Mouse (Mus musculus) heart, adult 2 months (tissue): Measurements from ENCODE around the gene AC124108.1. TPM values are rescaled to one million over a fixed set of nuclear protein-coding genes. Genes with fewer than 3 reads are reported as not detected.

Experiments
- DNase-seq, 2 experiments: peaks; one replicate each; pipeline ENCODE4 v3.0.0; 2021
- H3K27ac ChIP-seq: fragments of 200-600 bp; 2 replicates; pipeline ENCODE4 v1.8.1; 2022
- H3K27me3 ChIP-seq: fragments of 200-500 bp; 2 replicates; pipeline ENCODE4 v1.6.1; 2012; ENCODE audit warnings: mild to moderate bottlenecking, low read length, inconsistent platforms, mixed read lengths; ENCODE audit not compliant: control insufficient read depth, insufficient read depth
- H3K36me3 ChIP-seq: fragments of 200-500 bp; 2 replicates; pipeline ENCODE4 v1.6.1; 2012; ENCODE audit warnings: low read length, inconsistent platforms; ENCODE audit not compliant: control insufficient read depth, insufficient read depth
- H3K4me1 ChIP-seq: fragments of 200-500 bp; 2 replicates; pipeline ENCODE4 v1.6.1; 2011; ENCODE audit warnings: low read length; ENCODE audit not compliant: control insufficient read depth, insufficient read depth
- H3K4me3 ChIP-seq: fragments of 200-600 bp; 2 replicates; pipeline ENCODE4 v1.8.1; 2022
- H3K79me2 ChIP-seq: fragments of 200-500 bp; replicated peaks from 2 replicates; pipeline ENCODE4 v1.6.1; 2012; ENCODE audit warnings: mild to moderate bottlenecking, inconsistent platforms, low read length, moderate library complexity, mixed read lengths; ENCODE audit not compliant: control insufficient read depth, insufficient read depth
- H3K9ac ChIP-seq: fragments of 200-500 bp; 2 replicates; pipeline ENCODE4 v1.6.1; 2012; ENCODE audit warnings: low read depth, mild to moderate bottlenecking, control low read depth, inconsistent platforms, low read length, mixed read lengths
- CTCF ChIP-seq: fragments of 200-600 bp; IDR thresholded peaks from 2 replicates; pipeline ENCODE4 v1.8.1; 2022; ENCODE audit warnings: antibody characterized with exemption, mild to moderate bottlenecking, moderate library complexity
- EP300 ChIP-seq: fragments of 200-500 bp; IDR thresholded peaks from 2 replicates; pipeline ENCODE4 v1.6.1; 2011; ENCODE audit warnings: low read depth, low read length, control low read depth; ENCODE audit not compliant: insufficient read depth
- POLR2A ChIP-seq: fragments of 200-500 bp; IDR thresholded peaks from 2 replicates; pipeline ENCODE4 v1.6.1; 2011; ENCODE audit warnings: mild to moderate bottlenecking, low read depth, low read length, control low read depth; ENCODE audit not compliant: insufficient read depth
- WGBS: fragments of 180-500 bp; shearing (Covaris S2); methylation state at CpG from one replicate; pipeline ENCODE4 v1.1.7; 2018; 5-methylcytosine and 5-hydroxymethylcytosine counted together
- intact Hi-C: fragments of 180-260 bp; cut with DNase I; formaldehyde crosslinking; loops from one replicate; pipeline ENCODE4 v1.15.1; 2025
- long read RNA-seq: library from polyadenylated mRNA; stranded (forward); transcript quantifications from one replicate; pipeline ENCODE4 v2.0.0, GENCODE M21; 2021
- polyA plus RNA-seq: library from polyadenylated mRNA; depleted of rRNA; stranded (reverse); fragments of >200 nt; gene quantifications from 2 replicates; pipeline ENCODE4 v1.2.3, GENCODE M21; 2012; rRNA removed
- total RNA-seq, 2 experiments: library from RNA; stranded (reverse); gene quantifications; 2 replicates each; pipeline ENCODE4 v1.2.3; 2021

The AC124108.1 gene
- total RNA-seq (under 1 TPM in 1 of 2 experiments, not detected in 1; 0.05 TPM), polyA plus RNA-seq (0.06 TPM in 1 of 2 replicates, not detected in the other)
- long read RNA-seq: 0 reads

DNA sequence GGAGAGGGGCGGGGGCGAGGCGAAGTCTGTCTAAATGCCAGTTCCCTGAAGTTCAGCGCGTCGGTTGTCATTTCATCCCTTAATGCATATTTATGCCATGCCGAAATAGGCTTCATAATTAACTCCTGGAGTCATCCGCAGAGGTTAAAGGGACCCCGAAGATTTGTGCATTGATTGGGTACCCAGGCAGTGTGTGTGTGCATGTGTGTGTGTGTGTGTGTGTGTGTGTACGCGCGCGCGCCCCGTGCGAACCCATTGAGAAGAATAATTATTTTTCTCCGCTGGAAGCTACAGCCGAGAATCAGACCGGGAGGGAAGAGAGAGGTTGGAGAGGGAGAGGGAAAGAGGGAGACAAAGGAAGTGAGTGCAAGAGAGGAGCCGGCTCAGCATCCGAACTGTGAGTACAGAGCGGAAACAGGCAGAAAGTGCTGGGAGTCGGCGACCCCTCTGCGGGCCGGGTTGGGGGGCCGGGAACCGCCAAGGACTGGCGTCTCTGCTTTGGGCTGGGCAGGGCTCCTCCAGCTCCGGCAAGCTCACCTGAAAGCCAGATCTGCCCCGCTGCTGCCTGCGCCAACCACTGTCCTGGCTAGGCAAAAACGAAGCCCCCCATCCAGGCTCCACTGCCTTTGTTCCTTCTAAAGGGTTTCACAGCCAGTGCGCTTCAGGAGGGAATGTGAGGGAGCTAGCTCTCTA is at the start of gene AC124108.1, which contains the start of gene Lemd1:
Gene AC124108.1 (plus strand): TSS at position 365 of the 693 bp plus-strand sequence.
Gene Lemd1 (plus strand): TSS at position 339 of the 693 bp plus-strand sequence.
- 1% methylated on average over 34 of the region's 34 CpGs for WGBS
- no peak for TF ChIP-seq CTCF
- no peak for TF ChIP-seq EP300
- TF ChIP-seq POLR2A: no peak
- DNase-seq: no peak
- H3K27ac ChIP-seq: no peak within 1 kb of the TSS
- no peak within 1 kb of the TSS for H3K9ac ChIP-seq
- H3K79me2 ChIP-seq: no peaks in the 10 kb centered on the region
- H3K4me1 ChIP-seq: no peaks in the 10 kb centered on the region
- H3K36me3 ChIP-seq: no peaks in the 10 kb centered on the region
- H3K27me3 ChIP-seq: peaks cover 25% of the 10 kb centered on the region
- H3K4me3 ChIP-seq: peak within 1 kb of the TSS; percentile 41
- intact Hi-C loops: no loop called here

GRCm38 (mm10) chr1:132141753-132142152 is 49.5 kb upstream of the AC124108.1 start:
- no peaks in the 10 kb centered on the region for H3K36me3 ChIP-seq
- H3K27ac ChIP-seq: no peak overlapping the region
- intact Hi-C loops: no loop called here
- H3K27me3 ChIP-seq: no peaks in the 10 kb centered on the region
- no peak for DNase-seq
- TF ChIP-seq CTCF (no peak), EP300 (no peak), POLR2A (no peak)
- H3K4me1 ChIP-seq: no peaks in the 10 kb centered on the region
- H3K4me3 ChIP-seq: no peak overlapping the region
- 75% methylated on average over 13 of the region's 13 CpGs for WGBS
- H3K9ac ChIP-seq: no peak overlapping the region
- no peaks in the 10 kb centered on the region for H3K79me2 ChIP-seq

GRCm38 (mm10) chr1:132143079-132143478 is 48.2 kb upstream of the AC124108.1 start:
- Histone ChIP-seq H3K79me2 (no peaks in the 10 kb centered on the region), H3K36me3 (no peaks in the 10 kb centered on the region), H3K9ac (no peak overlapping the region), H3K4me3 (no peak overlapping the region), H3K27ac (no peak overlapping the region), H3K27me3 (no peaks in the 10 kb centered on the region), H3K4me1 (no peaks in the 10 kb centered on the region)
- WGBS: 30% methylated on average over 5 of the region's 5 CpGs
- no peak for DNase-seq
- no peak for TF ChIP-seq EP300
- no peak for TF ChIP-seq POLR2A
- TF ChIP-seq CTCF: no peak
- intact Hi-C loops: no loop called here

DNA sequence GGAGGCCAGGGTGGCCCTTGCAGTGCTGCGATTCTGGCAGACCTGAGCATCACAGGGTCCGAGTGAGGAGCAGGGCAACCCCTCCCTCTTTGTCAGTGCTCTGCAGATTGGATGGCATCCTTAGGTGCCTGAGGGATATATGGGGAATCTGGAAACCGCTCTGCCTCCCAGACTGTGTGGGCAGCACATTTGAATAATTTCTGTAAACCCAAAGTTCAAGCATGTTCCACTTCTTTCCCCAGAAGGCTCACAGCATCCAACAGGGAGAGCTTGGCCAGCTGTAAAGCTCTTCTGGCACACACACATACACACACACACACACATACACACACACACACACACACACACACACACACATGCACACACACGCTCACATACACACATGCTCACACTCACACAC is 47.5 kb upstream of the AC124108.1 start:
- no peaks in the 10 kb centered on the region for H3K36me3 ChIP-seq
- no peak for DNase-seq
- 69% methylated on average over 4 of the region's 4 CpGs for WGBS
- no peaks in the 10 kb centered on the region for H3K27me3 ChIP-seq
- no peaks in the 10 kb centered on the region for H3K4me1 ChIP-seq
- no peak overlapping the region for H3K9ac ChIP-seq
- H3K27ac ChIP-seq: no peak overlapping the region
- intact Hi-C loops: no loop called here
- TF ChIP-seq POLR2A: no peak
- TF ChIP-seq EP300: no peak
- no peak for TF ChIP-seq CTCF
- H3K79me2 ChIP-seq: no peaks in the 10 kb centered on the region
- no peak overlapping the region for H3K4me3 ChIP-seq

DNA sequence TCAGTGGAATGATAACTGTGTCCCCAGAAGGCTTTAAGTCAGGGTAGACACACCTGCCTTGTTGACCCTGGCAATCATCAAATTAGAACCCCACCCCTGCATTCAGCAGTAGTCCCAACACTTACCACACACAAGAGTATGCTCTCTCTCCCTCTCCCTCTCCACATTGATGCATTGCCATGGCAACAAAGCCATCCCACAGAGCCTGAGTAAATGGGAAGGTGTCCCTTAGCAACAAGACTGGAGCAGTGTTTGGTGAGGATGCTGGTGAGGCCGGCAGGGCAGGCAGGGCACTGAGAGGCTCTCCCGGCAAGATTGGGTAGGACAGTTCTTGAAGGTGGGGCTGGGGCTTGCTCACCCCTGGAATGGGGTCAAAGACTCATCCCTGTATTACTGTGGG is 47.0 kb upstream of the AC124108.1 start:
- no peak for DNase-seq
- Histone ChIP-seq H3K9ac (no peak overlapping the region), H3K79me2 (no peaks in the 10 kb centered on the region), H3K4me3 (no peak overlapping the region), H3K27me3 (no peaks in the 10 kb centered on the region), H3K4me1 (no peaks in the 10 kb centered on the region), H3K36me3 (no peaks in the 10 kb centered on the region), H3K27ac (no peak overlapping the region)
- intact Hi-C loops: no loop called here
- TF ChIP-seq POLR2A (no peak), CTCF (no peak), EP300 (no peak)
- WGBS: 68% methylated on average over 2 of the region's 2 CpGs

- no peak overlapping the region for H3K9ac ChIP-seq
- H3K79me2 ChIP-seq: no peaks in the 10 kb centered on the region
- WGBS: 92% methylated on average over 3 of the region's 3 CpGs
- H3K36me3 ChIP-seq: no peaks in the 10 kb centered on the region
- intact Hi-C loops: no loop called here
- no peaks in the 10 kb centered on the region for H3K4me1 ChIP-seq
- no peak overlapping the region for H3K27ac ChIP-seq
- no peak for DNase-seq
- no peak for TF ChIP-seq EP300
- no peak for TF ChIP-seq CTCF
- no peak for TF ChIP-seq POLR2A
- H3K27me3 ChIP-seq: no peaks in the 10 kb centered on the region
- H3K4me3 ChIP-seq: no peak overlapping the region
Measured at GRCm38 (mm10) chr1:132144837-132145236, 46.4 kb upstream of the AC124108.1 start.
